Mouse (Mus musculus) hindbrain, embryonic 11.5 days (tissue): ENCODE measurements at regions not wholly inside any gene's neighbourhood (a gene's known extent, or its start where the extent isn't known, plus 50 kb on each side); places are given as distances from the start of the nearest gene placed in this dataset.

Source experiments
- ATAC-seq: fragments of 200-750 bp; cut with Nextera tagmentation; 2 replicates; pipeline ENCODE4 v1.8.0; 2017; ENCODE audit warnings: mild to moderate bottlenecking, moderate TSS enrichment, moderate library complexity; ENCODE audit not compliant: low FRiP score
- DNase-seq: peaks from one replicate; pipeline ENCODE4 v3.0.0-alpha.2; 2015; ENCODE audit warnings: low spot score
- H3K27ac ChIP-seq: fragments of 300-500 bp; sonication (generic); 2 replicates; pipeline ENCODE4 v1.5.1; 2014; ENCODE audit warnings: mild to moderate bottlenecking, low read depth, low read length
- H3K27me3 ChIP-seq: fragments of 300-500 bp; sonication (generic); 2 replicates; pipeline ENCODE4 v1.6.1; 2014; ENCODE audit warnings: mild to moderate bottlenecking, low read length, moderate library complexity, mixed read lengths; ENCODE audit not compliant: control insufficient read depth, insufficient read depth
- H3K36me3 ChIP-seq: fragments of 300-500 bp; sonication (generic); 2 replicates; pipeline ENCODE4 v1.6.1; 2014; ENCODE audit warnings: mild to moderate bottlenecking, low read length, moderate library complexity, mixed read lengths; ENCODE audit not compliant: control insufficient read depth, insufficient read depth
- H3K4me1 ChIP-seq: fragments of 300-500 bp; sonication (generic); replicated peaks from 2 replicates; pipeline ENCODE4 v1.6.1; 2014; ENCODE audit warnings: low read length, mixed read lengths; ENCODE audit not compliant: control insufficient read depth, insufficient read depth
- H3K4me2 ChIP-seq: fragments of 300-500 bp; sonication (generic); replicated peaks from 2 replicates; pipeline ENCODE4 v1.6.1; 2014; ENCODE audit warnings: mild to moderate bottlenecking, low read depth, low read length
- H3K4me3 ChIP-seq: fragments of 300-500 bp; sonication (generic); 2 replicates; pipeline ENCODE4 v1.5.1; 2014; ENCODE audit warnings: low read depth, low read length
- H3K9ac ChIP-seq: fragments of 300-500 bp; sonication (generic); 2 replicates; pipeline ENCODE4 v1.6.1; 2014; ENCODE audit warnings: low read depth, low read length
- H3K9me3 ChIP-seq: fragments of 300-500 bp; sonication (generic); 2 replicates; pipeline ENCODE4 v1.6.1; 2016; ENCODE audit warnings: low read length; ENCODE audit not compliant: control insufficient read depth
- WGBS: fragments of 180-500 bp; shearing (Covaris S2); extraction: QIAGEN DNeasy Blood & Tissue Kit; methylation state at CpG from one replicate; pipeline ENCODE4 v1.1.7; 2014; 5-methylcytosine and 5-hydroxymethylcytosine counted together

DNA sequence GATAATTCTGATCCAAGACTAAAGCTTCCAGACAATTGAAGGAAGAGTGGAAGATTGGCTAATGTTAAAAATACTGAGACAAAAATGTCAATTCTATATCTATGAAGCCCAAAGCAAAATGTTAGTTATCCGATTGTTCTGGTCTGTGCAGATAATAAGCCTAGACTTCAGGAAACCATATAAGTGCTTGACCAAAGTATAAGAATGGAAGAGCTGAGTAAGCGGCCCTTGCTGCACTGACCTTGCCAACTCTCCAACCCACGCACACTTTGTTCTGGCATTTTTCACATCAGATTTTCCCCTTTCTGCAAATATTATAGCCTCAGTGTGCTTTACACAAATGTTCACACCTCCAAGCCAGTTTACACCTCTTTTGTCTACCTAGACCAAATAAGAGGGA, 180.6 kb downstream of the Atp6ap1l start:
- no peaks in the 10 kb centered on the region for H3K36me3 ChIP-seq
- DNase-seq (no peak), ATAC-seq (no peak)
- H3K27me3 ChIP-seq = no peaks in the 10 kb centered on the region
- no peak overlapping the region for H3K4me2 ChIP-seq
- H3K4me1 ChIP-seq = no peaks in the 10 kb centered on the region
- 90% methylated on average over 3 of the region's 3 CpGs for WGBS
- H3K4me3 ChIP-seq = no peak overlapping the region
- H3K9me3 ChIP-seq = no peaks in the 10 kb centered on the region
- no peak overlapping the region for H3K27ac ChIP-seq
- no peak overlapping the region for H3K9ac ChIP-seq

DNA sequence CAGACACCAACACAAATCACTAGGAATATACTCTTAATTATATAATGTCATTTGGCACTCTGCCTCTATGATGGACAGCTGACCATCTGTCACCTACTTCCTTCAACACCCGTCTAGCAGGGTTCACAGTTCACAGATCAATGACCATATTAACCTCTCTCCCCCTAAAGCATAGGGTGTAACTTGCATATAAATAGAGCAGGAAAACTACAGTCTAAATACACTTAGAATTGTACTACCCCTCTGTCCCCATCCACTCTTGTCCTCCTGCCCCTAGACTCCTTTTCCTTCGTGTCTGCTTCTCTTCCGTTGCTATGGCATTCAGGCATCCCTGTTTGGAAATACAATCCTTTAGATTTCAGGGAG, 181.6 kb downstream of the Atp6ap1l start:
- no peak overlapping the region for H3K4me2 ChIP-seq
- ATAC-seq (peak; percentile 61; the same call in 1 of the 2 replicates), DNase-seq (no peak)
- no peak overlapping the region for H3K9ac ChIP-seq
- H3K4me1 ChIP-seq = no peaks in the 10 kb centered on the region
- 44% methylated on average over 3 of the region's 3 CpGs for WGBS
- H3K9me3 ChIP-seq = no peaks in the 10 kb centered on the region
- H3K36me3 ChIP-seq = no peaks in the 10 kb centered on the region
- H3K27ac ChIP-seq = no peak overlapping the region
- H3K27me3 ChIP-seq = no peaks in the 10 kb centered on the region
- H3K4me3 ChIP-seq = no peak overlapping the region

DNA sequence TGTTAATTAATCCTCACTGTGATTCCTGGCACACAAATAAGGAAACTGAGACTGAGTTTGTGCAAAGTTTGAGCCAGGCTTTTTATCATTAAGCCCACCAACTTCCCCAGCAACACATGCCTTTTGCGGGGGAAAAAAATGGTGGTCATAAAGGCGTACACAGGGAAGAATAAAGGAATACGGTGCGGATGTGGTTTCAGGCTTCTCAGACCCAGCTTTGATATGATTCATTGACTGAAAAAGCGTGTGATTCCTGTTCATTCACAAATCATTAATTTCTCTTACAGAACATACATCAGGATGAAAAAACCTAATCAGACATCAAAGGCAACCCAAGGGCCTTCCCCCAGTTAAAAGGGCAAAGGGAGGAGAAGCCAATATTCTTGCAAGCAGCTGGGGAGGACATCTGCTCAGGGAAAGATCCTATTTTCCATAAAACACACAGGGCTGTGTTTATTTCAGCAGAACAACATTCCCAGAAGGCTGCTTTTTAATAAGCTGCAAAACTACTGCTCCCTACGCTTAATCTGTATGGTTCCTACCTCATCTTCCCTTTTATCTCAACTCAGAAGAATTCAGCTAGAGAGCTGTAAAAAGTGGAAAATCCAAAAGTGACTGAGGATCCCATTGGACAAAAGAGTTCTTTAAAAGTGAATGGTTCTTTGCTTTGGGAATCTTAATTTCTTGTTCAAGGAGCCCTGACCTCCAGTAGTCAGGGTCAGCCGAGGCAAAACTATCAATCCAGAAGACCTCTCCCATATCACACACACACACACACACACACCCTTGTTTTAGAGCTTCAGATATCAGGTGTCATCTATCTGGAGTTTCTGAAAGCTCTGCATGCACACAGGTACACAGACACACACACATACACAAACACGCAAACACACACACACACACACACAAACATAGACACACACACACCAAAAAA, 182.3 kb downstream of the Atp6ap1l start:
- H3K9ac ChIP-seq = no peak overlapping the region
- no peak overlapping the region for H3K27ac ChIP-seq
- H3K27me3 ChIP-seq = no peaks in the 10 kb centered on the region
- 71% methylated on average over 8 of the region's 8 CpGs for WGBS
- no peaks in the 10 kb centered on the region for H3K4me1 ChIP-seq
- H3K36me3 ChIP-seq = no peaks in the 10 kb centered on the region
- ATAC-seq (0 out of 2 replicates have a peak, but pooled peaks have one; percentile 43), DNase-seq (no peak)
- no peaks in the 10 kb centered on the region for H3K9me3 ChIP-seq
- H3K4me3 ChIP-seq = no peak overlapping the region
- H3K4me2 ChIP-seq = no peak overlapping the region

DNA sequence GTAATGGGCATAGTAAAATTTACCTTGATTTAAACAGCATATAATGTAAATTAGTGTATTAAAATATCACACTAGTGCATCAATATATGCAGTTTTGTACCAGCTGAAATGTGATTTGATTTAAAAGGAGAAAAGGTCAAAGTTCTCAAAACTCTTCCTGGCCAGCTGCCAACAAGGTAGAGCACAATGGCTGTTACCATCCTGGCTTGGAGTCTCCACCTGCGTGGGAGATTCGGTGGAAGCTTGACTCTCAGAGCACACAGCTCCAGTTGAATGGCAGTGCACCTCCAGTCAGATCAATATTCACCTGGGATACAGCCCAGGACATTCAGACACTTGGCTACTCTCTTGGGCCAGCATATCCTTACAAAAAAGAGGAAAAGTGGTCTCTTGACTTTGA, 220.8 kb downstream of the Atp6ap1l start:
- Histone ChIP-seq H3K4me3 (no peak overlapping the region), H3K9ac (no peak overlapping the region), H3K4me2 (no peak overlapping the region), H3K9me3 (no peaks in the 10 kb centered on the region), H3K4me1 (no peaks in the 10 kb centered on the region), H3K36me3 (no peaks in the 10 kb centered on the region), H3K27me3 (no peaks in the 10 kb centered on the region), H3K27ac (no peak overlapping the region)
- DNase-seq (no peak), ATAC-seq (no peak)
- WGBS = 90% methylated on average over 2 of the region's 2 CpGs

DNA sequence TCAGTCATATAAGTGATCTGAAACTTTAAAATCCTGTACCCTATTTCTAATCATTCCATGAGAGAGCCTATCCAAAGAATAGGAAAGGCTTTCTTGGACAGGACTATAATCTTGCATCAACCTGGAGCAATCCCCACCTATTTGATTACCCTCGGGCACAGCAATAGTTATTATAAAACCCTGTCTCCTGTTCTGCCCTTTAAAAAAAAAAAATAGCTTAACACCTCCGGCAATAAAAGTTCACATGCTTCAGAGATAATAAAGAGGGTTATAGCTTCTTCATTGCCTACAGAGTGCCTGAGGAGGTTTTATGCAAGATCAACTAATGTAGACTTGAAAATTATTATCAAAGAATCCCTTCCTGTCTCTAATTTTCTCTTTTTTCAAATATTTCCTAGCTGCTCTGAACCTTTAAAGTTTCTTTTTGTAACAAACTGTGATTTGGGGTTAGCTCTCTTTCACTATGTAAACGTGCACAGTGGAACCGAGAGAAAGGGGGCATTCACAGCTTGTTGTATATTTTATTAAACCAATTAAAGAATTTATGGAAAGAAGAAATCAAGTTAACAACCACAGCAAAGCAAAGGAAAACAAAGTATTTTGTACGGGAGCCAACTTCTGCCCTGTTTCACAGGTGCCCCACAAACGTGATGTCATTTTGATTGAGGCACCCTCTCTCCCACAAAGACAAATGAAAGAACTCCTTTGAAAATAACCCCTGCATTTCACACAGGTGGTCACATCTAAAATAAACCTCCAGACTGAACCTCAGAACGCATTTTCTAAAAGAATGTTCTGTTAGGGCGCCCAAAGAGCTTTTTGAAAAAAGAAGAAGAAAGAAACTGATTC, 225.8 kb downstream of the Atp6ap1l start:
- no peak overlapping the region for H3K4me3 ChIP-seq
- H3K9me3 ChIP-seq = no peaks in the 10 kb centered on the region
- no peak for ATAC-seq
- no peak overlapping the region for H3K9ac ChIP-seq
- no peaks in the 10 kb centered on the region for H3K27me3 ChIP-seq
- 74% methylated on average over 8 of the region's 8 CpGs for WGBS
- no peaks in the 10 kb centered on the region for H3K4me1 ChIP-seq
- no peak overlapping the region for H3K4me2 ChIP-seq
- no peaks in the 10 kb centered on the region for H3K36me3 ChIP-seq
- H3K27ac ChIP-seq = no peak overlapping the region
- DNase-seq = no peak

DNA sequence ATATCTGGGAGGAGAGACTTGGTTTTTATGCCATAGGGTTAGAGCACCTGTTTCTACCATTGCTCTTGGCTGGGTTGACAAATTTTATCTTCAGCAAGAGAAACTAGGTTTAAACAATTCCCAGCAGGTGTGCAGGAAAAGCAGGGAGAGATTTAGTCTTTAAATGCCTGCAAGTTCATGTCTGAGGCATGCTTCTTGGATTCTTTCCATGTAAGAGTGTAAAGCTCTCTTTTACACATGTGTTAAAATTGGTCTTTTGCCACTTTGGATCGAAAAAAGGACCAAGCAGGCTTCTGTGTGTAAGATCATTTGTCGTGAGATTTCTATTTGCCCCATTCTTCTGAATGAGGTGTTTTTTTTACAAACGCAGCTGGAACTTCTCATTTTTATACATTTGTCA, 231.3 kb downstream of the Atp6ap1l start:
- Histone ChIP-seq H3K4me2 (no peak overlapping the region), H3K27ac (no peak overlapping the region), H3K27me3 (no peaks in the 10 kb centered on the region), H3K4me1 (no peaks in the 10 kb centered on the region), H3K36me3 (no peaks in the 10 kb centered on the region), H3K9ac (no peak overlapping the region), H3K4me3 (no peak overlapping the region), H3K9me3 (no peaks in the 10 kb centered on the region)
- ATAC-seq (no peak), DNase-seq (no peak)
- WGBS = 91% methylated on average over 3 of the region's 3 CpGs

DNA sequence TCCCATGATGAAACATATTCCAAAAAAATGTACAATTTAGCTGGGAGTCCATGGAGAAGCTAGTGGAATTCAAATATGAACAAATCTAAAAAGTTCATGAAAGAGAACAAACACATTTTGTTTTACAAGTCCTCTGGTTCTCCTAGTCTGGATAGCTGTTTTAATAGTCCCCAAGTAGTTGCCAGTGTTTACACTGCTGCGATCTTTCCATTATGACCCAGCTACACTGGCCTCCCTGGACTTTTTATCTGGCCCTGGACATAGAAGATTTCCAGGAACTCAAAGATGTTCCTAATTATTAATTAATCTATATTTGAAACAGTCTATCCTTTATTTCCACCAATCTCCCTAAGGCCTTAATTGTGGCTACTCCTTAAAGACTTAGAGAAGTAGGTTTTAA, 232.1 kb downstream of the Atp6ap1l start:
- WGBS = 94% methylated on average over 1 of the region's 1 CpGs
- H3K9ac ChIP-seq = no peak overlapping the region

DNA sequence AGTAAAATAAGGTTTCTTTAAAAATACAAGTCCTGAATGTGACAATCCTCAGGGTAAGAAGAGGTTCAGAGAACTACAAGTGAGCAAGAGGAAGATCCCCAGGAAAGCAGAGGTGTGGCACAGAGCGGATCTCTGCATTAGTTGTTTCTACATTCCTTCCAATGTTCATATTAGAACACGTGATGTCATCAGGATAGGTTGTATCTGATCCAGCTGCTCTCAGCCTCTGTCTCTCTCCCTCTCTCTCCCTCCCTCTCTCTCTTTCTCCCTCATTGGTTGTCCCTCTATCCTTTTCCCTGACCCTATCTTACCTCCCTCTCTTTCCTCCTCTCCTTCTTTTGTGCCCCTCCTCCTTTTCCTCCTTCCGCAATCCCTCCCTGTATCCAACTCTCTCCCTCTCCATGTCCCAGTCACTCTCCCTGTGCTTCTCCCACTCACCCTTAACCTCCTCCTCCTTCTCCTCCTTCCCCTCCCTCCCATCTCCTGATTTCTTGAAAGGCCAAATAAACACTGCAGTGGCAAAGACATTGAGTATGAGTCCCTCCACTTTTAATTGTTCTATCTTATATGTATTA, 243.5 kb downstream of the Atp6ap1l start:
- Histone ChIP-seq H3K4me1 (no peaks in the 10 kb centered on the region), H3K4me2 (no peak overlapping the region), H3K27me3 (no peaks in the 10 kb centered on the region), H3K36me3 (no peaks in the 10 kb centered on the region), H3K9me3 (no peaks in the 10 kb centered on the region), H3K4me3 (no peak overlapping the region), H3K9ac (no peak overlapping the region), H3K27ac (no peak overlapping the region)
- 69% methylated on average over 3 of the region's 3 CpGs for WGBS
- ATAC-seq (peak; percentile 58; the same call in 1 of the 2 replicates), DNase-seq (no peak)

More for the DNA sequence above, 232.1 kb downstream of the Atp6ap1l start:
- no peak for DNase-seq
- no peaks in the 10 kb centered on the region for H3K36me3 ChIP-seq
- no peaks in the 10 kb centered on the region for H3K27me3 ChIP-seq
- H3K4me2 ChIP-seq = no peak overlapping the region
- no peaks in the 10 kb centered on the region for H3K9me3 ChIP-seq
- H3K4me3 ChIP-seq = no peak overlapping the region
- H3K27ac ChIP-seq = no peak overlapping the region
- no peak for ATAC-seq
- H3K4me1 ChIP-seq = no peaks in the 10 kb centered on the region
